ENCODE assay signal across 12 mouse cellular contexts in genomic region chr11:108981012-108981411, GRCm38 (mm10).
DNase-seq lines count a peak whose midpoint lies in the region; ATAC-seq and TF ChIP-seq lines count a peak whose summit lies in the region.
"Had no signal": no experiment of that assay in that cellular context is flagged by ENCODE, and none has a peak within 500 bp of the region (broad histone marks: within the 10 kb centered on the region; RNA-seq: fewer than 3 reads in every experiment).

No protein-coding gene starts in this region.

- DNase-seq in left cerebral cortex, adult 2 months (ENCODE audit: extremely low spot score in 1 of 2, low spot score in 2 of 2), result no peak
- DNase-seq in left cerebral cortex, postnatal 10 days (ENCODE audit: extremely low spot score in 1 of 2, low spot score in 2 of 2), result no peak
- DNase-seq in lung, postnatal 36 days, result no peak
- DNase-seq in brain, adult 2 months (ENCODE audit: low read depth, low spot score), result peak; percentile 62
- DNase-seq in kidney, postnatal 14 days, result no peak
- DNase-seq: gastrocnemius, postnatal 14 days had no signal

- no peak overlapping the region for H3ac ChIP-seq in myocyte (ENCODE audit: control insufficient read depth, insufficient read length)

- peaks cover 21% of the 10 kb centered on the region; the same call in 1 of the 2 replicates for H3K4me1 ChIP-seq in lung, embryonic 16.5 days (replicated peaks; ENCODE audit: control insufficient read depth, insufficient read depth, low read length)

- 74% methylated on average over 8 of the region's 8 CpGs for WGBS in lung, embryonic 16.5 days

- no peak for ATAC-seq in lung, embryonic 16.5 days (ENCODE audit: low read depth)
- ATAC-seq in granulocyte monocyte progenitor cell, adult 5-6 weeks (replicated peaks; ENCODE audit: poor library complexity, severe bottlenecking), result no peak
- ATAC-seq: forebrain, embryonic 15.5 days had no signal

- H3K27ac ChIP-seq in left cerebral cortex, adult 2 months, result peak overlapping the region; percentile 70
- H3K27ac ChIP-seq in lung, embryonic 16.5 days (ENCODE audit: low read length), result peak overlapping the region; percentile 72
- H3K27ac ChIP-seq: embryonic facial prominence, embryonic 12.5 days; forebrain, embryonic 15.5 days; hindbrain, embryonic 12.5 days had no signal

- no peaks in the 10 kb centered on the region for H3K36me3 ChIP-seq in lung, embryonic 16.5 days (ENCODE audit: control insufficient read depth, insufficient read depth, low read length)
- H3K36me3 ChIP-seq in myocyte (ENCODE audit: control insufficient read depth, insufficient read depth), result no peaks in the 10 kb centered on the region
- H3K36me3 ChIP-seq: embryonic facial prominence, embryonic 12.5 days; forebrain, embryonic 15.5 days; hindbrain, embryonic 12.5 days had no signal

- H3K79me2 ChIP-seq in myocyte (ENCODE audit: control insufficient read depth, insufficient read depth), result no peaks in the 10 kb centered on the region

- no peak overlapping the region for H3K4me3 ChIP-seq in left cerebral cortex, adult 2 months
- no peak overlapping the region for H3K4me3 ChIP-seq in lung, embryonic 16.5 days (ENCODE audit: low read length)
- no peak overlapping the region for H3K4me3 ChIP-seq in myocyte
- H3K4me3 ChIP-seq: embryonic facial prominence, embryonic 12.5 days; forebrain, embryonic 15.5 days; hindbrain, embryonic 12.5 days had no signal

- TF ChIP-seq CTCF in left cerebral cortex, adult 2 months (IDR thresholded peaks at IDR 0.05), result no peak

- H3K9ac ChIP-seq in lung, embryonic 16.5 days (ENCODE audit: low read length), result no peak overlapping the region
- H3K9ac ChIP-seq: embryonic facial prominence, embryonic 12.5 days; forebrain, embryonic 15.5 days; hindbrain, embryonic 12.5 days had no signal

- H3K9me3 ChIP-seq in lung, embryonic 16.5 days (ENCODE audit: control insufficient read depth, low read length), result no peaks in the 10 kb centered on the region
- H3K9me3 ChIP-seq: embryonic facial prominence, embryonic 12.5 days; forebrain, embryonic 15.5 days; hindbrain, embryonic 12.5 days had no signal

- H3K27me3 ChIP-seq in lung, embryonic 16.5 days (ENCODE audit: control insufficient read depth, insufficient read depth, low read depth, low read length), result no peaks in the 10 kb centered on the region
- H3K27me3 ChIP-seq in myocyte (ENCODE audit: control insufficient read depth, insufficient read depth, insufficient read length), result no peaks in the 10 kb centered on the region
- H3K27me3 ChIP-seq: forebrain, embryonic 15.5 days; hindbrain, embryonic 12.5 days had no signal

- intact Hi-C loops in left cerebral cortex, adult 2 months (cut with DNase I), result loop anchor here (2.0 kb wide), 3 partner anchors 40 to 108 kb away; partner anchors contain the start of gene Axin2
- intact Hi-C loops in left cerebral cortex, postnatal 10 days (cut with DNase I), result no loop called here

- no peak for TF ChIP-seq POLR2A in myocyte (IDR thresholded peaks at IDR 0.05; ENCODE audit: insufficient read length, low read depth)

- no peak overlapping the region for H3K4me2 ChIP-seq in lung, embryonic 16.5 days (ENCODE audit: low read depth, low read length)
- peak overlapping the region; percentile 51 for H3K4me2 ChIP-seq in myocyte (ENCODE audit: low read depth)
- H3K4me2 ChIP-seq: embryonic facial prominence, embryonic 12.5 days; forebrain, embryonic 15.5 days; hindbrain, embryonic 12.5 days had no signal

TF ChIP-seq in myocyte, 11 proteins besides CTCF, POLR2A, EP300 and RAD21:
- TF ChIP-seq POLR2AphosphoS2 (IDR thresholded peaks at IDR 0.05; ENCODE audit: insufficient read length, low read depth) (no peak), E2F4 (IDR thresholded peaks at IDR 0.05; ENCODE audit: insufficient read depth) (no peak), SRF (IDR thresholded peaks at IDR 0.05; ENCODE audit: control insufficient read depth, insufficient read length, low read depth) (no peak), MYOD1 (IDR thresholded peaks at IDR 0.05; ENCODE audit: control insufficient read depth in 1 of 3, insufficient read length in 2 of 3, low read depth in 2 of 3) (no peak), TCF3 (IDR thresholded peaks at IDR 0.05; ENCODE audit: insufficient read length, low read depth) (no peak), CEBPB (IDR thresholded peaks at IDR 0.05; ENCODE audit: insufficient read depth, poor library complexity, severe bottlenecking) (no peak), REST (IDR thresholded peaks at IDR 0.05; ENCODE audit: insufficient read depth, insufficient read length) (no peak), MAX (IDR thresholded peaks at IDR 0.05; ENCODE audit: low read depth) (no peak), TCF12 (IDR thresholded peaks at IDR 0.05; ENCODE audit: insufficient read depth, poor library complexity, severe bottlenecking) (no peak), USF1 (IDR thresholded peaks at IDR 0.05; ENCODE audit: low read depth) (no peak), MYOG (IDR thresholded peaks at IDR 0.05; ENCODE audit: control insufficient read depth in 1 of 3, insufficient read depth in 1 of 3, insufficient read length in 2 of 3, low read depth in 2 of 3) (no peak)
